ENCODE assay signal across 19 mouse cellular contexts in genomic region chr12:73506648-73507047, GRCm38 (mm10). TPM values are rescaled to one million over a fixed set of nuclear protein-coding genes. Genes with fewer than 3 reads are reported as not detected.
DNase-seq lines count a peak whose midpoint lies in the region; ATAC-seq and TF ChIP-seq lines count a peak whose summit lies in the region.
"Had no signal": no experiment of that assay in that cellular context is flagged by ENCODE, and none has a peak within 500 bp of the region (broad histone marks: within the 10 kb centered on the region; RNA-seq: fewer than 3 reads in every experiment).

No protein-coding gene starts in this region.

- H3K9ac ChIP-seq in kidney, postnatal 0 days (ENCODE audit: low read depth, low read length): no peak overlapping the region
- no peak overlapping the region for H3K9ac ChIP-seq in midbrain, embryonic 13.5 days (replicated peaks)
- H3K9ac ChIP-seq in embryonic facial prominence, embryonic 15.5 days: no peak overlapping the region
- H3K9ac ChIP-seq in stomach, embryonic 16.5 days (ENCODE audit: low read length): no peak overlapping the region
- H3K9ac ChIP-seq: forebrain, embryonic 15.5 days; heart, embryonic 13.5 days had no signal

- TF ChIP-seq CTCF in kidney, postnatal 0 days (IDR thresholded peaks at IDR 0.05; ENCODE audit: low read depth): no peak

- H3K27ac ChIP-seq in kidney, postnatal 0 days: no peak overlapping the region
- no peak overlapping the region for H3K27ac ChIP-seq in midbrain, embryonic 13.5 days
- H3K27ac ChIP-seq in midbrain, embryonic 10.5 days (replicated peaks): no peak overlapping the region
- peak overlapping the region; percentile 67 for H3K27ac ChIP-seq in embryonic facial prominence, embryonic 15.5 days (replicated peaks)
- H3K27ac ChIP-seq in stomach, embryonic 16.5 days (ENCODE audit: low read length): peak overlapping the region; percentile 59
- H3K27ac ChIP-seq: forebrain, embryonic 15.5 days; heart, embryonic 13.5 days; hindbrain, postnatal 0 days had no signal

- 46% methylated on average over 5 of the region's 5 CpGs for WGBS in kidney, postnatal 0 days
- WGBS in midbrain, embryonic 13.5 days: 85% methylated on average over 5 of the region's 5 CpGs
- 95% methylated on average over 5 of the region's 5 CpGs for WGBS in midbrain, embryonic 10.5 days
- 39% methylated on average over 5 of the region's 5 CpGs for WGBS in embryonic facial prominence, embryonic 15.5 days
- WGBS in stomach, embryonic 16.5 days: 53% methylated on average over 5 of the region's 5 CpGs

- H3K4me2 ChIP-seq in kidney, postnatal 0 days (ENCODE audit: low read length): peak overlapping the region; percentile 31; the same call in 1 of the 2 replicates
- no peak overlapping the region for H3K4me2 ChIP-seq in midbrain, embryonic 13.5 days (replicated peaks)
- H3K4me2 ChIP-seq in embryonic facial prominence, embryonic 15.5 days (replicated peaks): peak overlapping the region; percentile 24
- H3K4me2 ChIP-seq in stomach, embryonic 16.5 days (ENCODE audit: low read depth, low read length): peak overlapping the region; percentile 38
- H3K4me2 ChIP-seq: forebrain, embryonic 15.5 days; heart, embryonic 13.5 days had no signal

- no peak for ATAC-seq in kidney, postnatal 0 days (replicated peaks; ENCODE audit: low FRiP score, low read depth)
- ATAC-seq in midbrain, embryonic 13.5 days: 0 out of 2 replicates have a peak, but pooled peaks have one; percentile 20
- no peak for ATAC-seq in embryonic facial prominence, embryonic 15.5 days (ENCODE audit: insufficient number of reproducible peaks, low FRiP score, low TSS enrichment, low read depth)
- ATAC-seq in stomach, embryonic 16.5 days (ENCODE audit: insufficient read depth, low FRiP score): no peak
- ATAC-seq: forebrain, embryonic 15.5 days; hindbrain, postnatal 0 days had no signal

- no peaks in the 10 kb centered on the region for H3K27me3 ChIP-seq in kidney, postnatal 0 days (ENCODE audit: insufficient read depth, low read length)
- H3K27me3 ChIP-seq in midbrain, embryonic 13.5 days: no peaks in the 10 kb centered on the region
- H3K27me3 ChIP-seq in midbrain, embryonic 10.5 days (ENCODE audit: low read depth, poor library complexity, severe bottlenecking): no peaks in the 10 kb centered on the region
- H3K27me3 ChIP-seq in embryonic facial prominence, embryonic 15.5 days: peaks cover 8% of the 10 kb centered on the region; the same call in 1 of the 2 replicates
- peaks cover 5% of the 10 kb centered on the region; the same call in 1 of the 2 replicates for H3K27me3 ChIP-seq in stomach, embryonic 16.5 days (ENCODE audit: control insufficient read depth, insufficient read depth, low read length)
- H3K27me3 ChIP-seq: forebrain, embryonic 15.5 days; heart, embryonic 13.5 days had no signal

- no peaks in the 10 kb centered on the region for H3K9me3 ChIP-seq in kidney, postnatal 0 days (replicated peaks; ENCODE audit: low read length)
- no peaks in the 10 kb centered on the region for H3K9me3 ChIP-seq in midbrain, embryonic 13.5 days
- H3K9me3 ChIP-seq in midbrain, embryonic 10.5 days (replicated peaks): no peaks in the 10 kb centered on the region
- H3K9me3 ChIP-seq in embryonic facial prominence, embryonic 15.5 days (replicated peaks): no peaks in the 10 kb centered on the region
- H3K9me3 ChIP-seq in stomach, embryonic 16.5 days (replicated peaks; ENCODE audit: control insufficient read depth, low read length): no peaks in the 10 kb centered on the region
- H3K9me3 ChIP-seq: forebrain, embryonic 15.5 days; heart, embryonic 13.5 days had no signal

- H3K4me1 ChIP-seq in kidney, postnatal 0 days (replicated peaks; ENCODE audit: insufficient read depth, low read length): no peaks in the 10 kb centered on the region
- H3K4me1 ChIP-seq in midbrain, embryonic 13.5 days (replicated peaks): no peaks in the 10 kb centered on the region
- H3K4me1 ChIP-seq in midbrain, embryonic 10.5 days: no peaks in the 10 kb centered on the region
- peaks cover 20% of the 10 kb centered on the region for H3K4me1 ChIP-seq in embryonic facial prominence, embryonic 15.5 days
- no peaks in the 10 kb centered on the region for H3K4me1 ChIP-seq in stomach, embryonic 16.5 days (ENCODE audit: control insufficient read depth, insufficient read depth, low read length)
- H3K4me1 ChIP-seq: forebrain, embryonic 15.5 days had no signal

- no peak for DNase-seq in kidney, postnatal 0 days (ENCODE audit: low spot score)
- no peak for DNase-seq in kidney, postnatal 10 days
- DNase-seq in midbrain, embryonic 10.5 days (ENCODE audit: low spot score): no peak
- DNase-seq in cerebellum, adult 11 months: no peak
- DNase-seq in adrenal gland, postnatal 4 days (ENCODE audit: low spot score in 2 of 2): no peak
- DNase-seq: adrenal gland, postnatal 14 days; cerebellum, adult 9-11 months; heart, postnatal 4 days; kidney, adult 8-10 months; lung, adult 2 months; retina, postnatal 1 day had no signal

- H3K4me3 ChIP-seq in kidney, postnatal 0 days (replicated peaks; ENCODE audit: low read depth, low read length): no peak overlapping the region
- no peak overlapping the region for H3K4me3 ChIP-seq in midbrain, embryonic 13.5 days (replicated peaks)
- H3K4me3 ChIP-seq in midbrain, embryonic 10.5 days: no peak overlapping the region
- H3K4me3 ChIP-seq in embryonic facial prominence, embryonic 15.5 days (replicated peaks): 0 out of 2 replicates have a peak overlapping the region, but pooled peaks have one; percentile 3
- H3K4me3 ChIP-seq in stomach, embryonic 16.5 days (replicated peaks; ENCODE audit: low read length): peak overlapping the region; percentile 9; the same call in 1 of the 2 replicates
- H3K4me3 ChIP-seq: forebrain, embryonic 15.5 days; heart, embryonic 13.5 days had no signal

- no peaks in the 10 kb centered on the region for H3K36me3 ChIP-seq in kidney, postnatal 0 days (ENCODE audit: insufficient read depth, low read length)
- no peaks in the 10 kb centered on the region for H3K36me3 ChIP-seq in midbrain, embryonic 13.5 days
- no peaks in the 10 kb centered on the region for H3K36me3 ChIP-seq in midbrain, embryonic 10.5 days
- H3K36me3 ChIP-seq in embryonic facial prominence, embryonic 15.5 days: no peaks in the 10 kb centered on the region
- H3K36me3 ChIP-seq in stomach, embryonic 16.5 days (ENCODE audit: control insufficient read depth, insufficient read depth, low read length): no peaks in the 10 kb centered on the region
- H3K36me3 ChIP-seq: forebrain, embryonic 15.5 days; heart, embryonic 13.5 days had no signal

RNA-seq across cellular contexts. Expression of gene Tmem30b, which starts 39.5 kb away (rescaled TPM):
- 31.2 and 31.9 TPM in 2 replicates for polyA plus RNA-seq in kidney, postnatal 0 days (2015; fragmentation: Nextera tagmentation; extraction: Ambion mirVana)
- polyA plus RNA-seq in midbrain, embryonic 13.5 days (2015; fragmentation: Nextera tagmentation; extraction: Ambion mirVana): 0.05 and 0.26 TPM in 2 replicates
- polyA plus RNA-seq in midbrain, embryonic 10.5 days (2016; fragmentation: Nextera tagmentation; extraction: Ambion mirVana): 1.6 and 1.8 TPM in 2 replicates
- 14.8 and 17.5 TPM in 2 replicates for polyA plus RNA-seq in embryonic facial prominence, embryonic 15.5 days (2015; fragmentation: Nextera tagmentation; extraction: Ambion mirVana)
- polyA plus RNA-seq in stomach, embryonic 16.5 days (2015; fragmentation: Nextera tagmentation; extraction: Ambion mirVana): 38.6 and 42.7 TPM in 2 replicates
- total RNA-seq in adrenal gland, postnatal 4 days (2021): 1 to 10 TPM; 2.8 to 3.3 TPM
- total RNA-seq: neutrophil, adult 5-6 weeks had no signal
- polyA plus RNA-seq: C2C12 had no signal

Comparison
In these comparisons a context has a peak if more than half of its experiments do, and no peak if none do; other contexts are left out.
1. H3K27ac ChIP-seq: peak in embryonic facial prominence, embryonic 15.5 days (single experiment) and stomach, embryonic 16.5 days (single experiment); none in kidney, postnatal 0 days (single experiment), midbrain, embryonic 13.5 days (single experiment) and midbrain, embryonic 10.5 days (single experiment).
2. H3K4me3 ChIP-seq: peak in embryonic facial prominence, embryonic 15.5 days (single experiment) and stomach, embryonic 16.5 days (single experiment); none in kidney, postnatal 0 days (single experiment), midbrain, embryonic 13.5 days (single experiment) and midbrain, embryonic 10.5 days (single experiment).